Mouse (Mus musculus) midbrain, embryonic 16.5 days (tissue): ENCODE data around the gene Eif2b2. TPM values are rescaled to one million over a fixed set of nuclear protein-coding genes. Genes with fewer than 3 reads are reported as not detected.

ENCODE experiments used
- ATAC-seq: fragments of 200-750 bp; cut with Nextera tagmentation; 2 replicates; pipeline ENCODE4 v1.8.0; 2017; ENCODE audit warnings: moderate TSS enrichment
- H3K27ac ChIP-seq: fragments of 300-500 bp; sonication (generic); 2 replicates; pipeline ENCODE4 v1.5.1; 2014; ENCODE audit warnings: mild to moderate bottlenecking, low read length, mixed read lengths
- H3K27me3 ChIP-seq: fragments of 300-500 bp; sonication (generic); 2 replicates; pipeline ENCODE4 v1.6.1; 2014; ENCODE audit warnings: low read depth, low read length, mixed read lengths; ENCODE audit not compliant: control insufficient read depth, insufficient read depth
- H3K36me3 ChIP-seq: fragments of 300-500 bp; sonication (generic); 2 replicates; pipeline ENCODE4 v1.6.1; 2014; ENCODE audit warnings: mild to moderate bottlenecking, low read length, moderate library complexity, mixed read lengths; ENCODE audit not compliant: control insufficient read depth, insufficient read depth
- H3K4me1 ChIP-seq: fragments of 300-500 bp; sonication (generic); 2 replicates; pipeline ENCODE4 v1.6.1; 2014; ENCODE audit warnings: mild to moderate bottlenecking, low read length, mixed read lengths; ENCODE audit not compliant: control insufficient read depth, insufficient read depth
- H3K4me2 ChIP-seq: fragments of 300-500 bp; sonication (generic); 2 replicates; pipeline ENCODE4 v1.6.1; 2014; ENCODE audit warnings: mild to moderate bottlenecking, low read length, mixed read lengths
- H3K4me3 ChIP-seq: fragments of 300-500 bp; sonication (generic); 2 replicates; pipeline ENCODE4 v1.5.1; 2014; ENCODE audit warnings: low read depth, mild to moderate bottlenecking, low read length, moderate library complexity, mixed read lengths
- H3K9ac ChIP-seq: fragments of 300-500 bp; sonication (generic); 2 replicates; pipeline ENCODE4 v1.6.1; 2014; ENCODE audit warnings: low read depth, low read length, mixed read lengths
- H3K9me3 ChIP-seq: fragments of 300-500 bp; sonication (generic); replicated peaks from 2 replicates; pipeline ENCODE4 v1.6.1; 2014; ENCODE audit warnings: mild to moderate bottlenecking, low read length, mixed read lengths; ENCODE audit not compliant: control insufficient read depth, poor library complexity, severe bottlenecking
- WGBS: fragments of 180-500 bp; shearing (Covaris S2); extraction: QIAGEN DNeasy Blood & Tissue Kit; methylation state at CpG from one replicate; pipeline ENCODE4 v1.1.7; 2014; 5-methylcytosine and 5-hydroxymethylcytosine counted together
- polyA plus RNA-seq: library from polyadenylated mRNA; unstranded; fragments of >200 nt; fragmentation: Nextera tagmentation; extraction: Ambion mirVana; gene quantifications from 2 replicates; pipeline ENCODE4 v1.2.1, GENCODE M21; 2015

The Eif2b2 gene
- polyA plus RNA-seq, 1 experiment from 2014 or later = 75.2 TPM

- H3K9me3 ChIP-seq = no peaks in the 10 kb centered on the region
- no peak for ATAC-seq
- H3K4me3 ChIP-seq = no peak overlapping the region
- H3K27ac ChIP-seq = no peak overlapping the region
- H3K36me3 ChIP-seq = no peaks in the 10 kb centered on the region
- H3K4me1 ChIP-seq = no peaks in the 10 kb centered on the region
- H3K9ac ChIP-seq = no peak overlapping the region
- H3K4me2 ChIP-seq = no peak overlapping the region
- 34% methylated on average over 19 of the region's 19 CpGs for WGBS
- H3K27me3 ChIP-seq = no peaks in the 10 kb centered on the region
Observed at GRCm38 (mm10) chr12:85192461-85193108, 26.7 kb upstream of the Eif2b2 start.

- Histone ChIP-seq H3K4me2 (no peak overlapping the region), H3K4me1 (no peaks in the 10 kb centered on the region), H3K9ac (no peak overlapping the region), H3K4me3 (no peak overlapping the region), H3K36me3 (no peaks in the 10 kb centered on the region), H3K27me3 (no peaks in the 10 kb centered on the region), H3K9me3 (no peaks in the 10 kb centered on the region), H3K27ac (no peak overlapping the region)
- 84% methylated on average over 10 of the region's 10 CpGs for WGBS
- ATAC-seq = no peak
Observed at GRCm38 (mm10) chr12:85193146-85193545, 26.1 kb upstream of the Eif2b2 start.

- no peak for ATAC-seq
- Histone ChIP-seq H3K4me1 (no peaks in the 10 kb centered on the region), H3K9ac (no peak overlapping the region), H3K27ac (no peak overlapping the region), H3K36me3 (no peaks in the 10 kb centered on the region), H3K4me3 (no peak overlapping the region), H3K4me2 (no peak overlapping the region), H3K9me3 (no peaks in the 10 kb centered on the region), H3K27me3 (no peaks in the 10 kb centered on the region)
- WGBS = 90% methylated on average over 11 of the region's 11 CpGs
Observed at GRCm38 (mm10) chr12:85193923-85194622, 25.2 kb upstream of the Eif2b2 start.

- no peak overlapping the region for H3K9ac ChIP-seq
- no peak overlapping the region for H3K4me2 ChIP-seq
- H3K27ac ChIP-seq = no peak overlapping the region; the same call in 1 of the 2 replicates
- no peaks in the 10 kb centered on the region for H3K9me3 ChIP-seq
- H3K27me3 ChIP-seq = no peaks in the 10 kb centered on the region
- 0 out of 2 replicates have a peak, but pooled peaks have one; percentile 51 for ATAC-seq
- H3K4me3 ChIP-seq = no peak overlapping the region
- no peaks in the 10 kb centered on the region for H3K4me1 ChIP-seq
- no peaks in the 10 kb centered on the region for H3K36me3 ChIP-seq
- 55% methylated on average over 4 of the region's 4 CpGs for WGBS
Observed at GRCm38 (mm10) chr12:85194623-85195018, 24.7 kb upstream of the Eif2b2 start.

- no peak overlapping the region for H3K4me2 ChIP-seq
- no peaks in the 10 kb centered on the region for H3K4me1 ChIP-seq
- H3K9ac ChIP-seq = no peak overlapping the region
- no peaks in the 10 kb centered on the region for H3K36me3 ChIP-seq
- no peak overlapping the region; the same call in 1 of the 2 replicates for H3K27ac ChIP-seq
- ATAC-seq = no peak
- 88% methylated on average over 5 of the region's 5 CpGs for WGBS
- no peaks in the 10 kb centered on the region for H3K27me3 ChIP-seq
- no peaks in the 10 kb centered on the region for H3K9me3 ChIP-seq
- H3K4me3 ChIP-seq = no peak overlapping the region
Observed at GRCm38 (mm10) chr12:85195086-85195485, 24.2 kb upstream of the Eif2b2 start.

GRCm38 (mm10) chr12:85196191-85196590 is 23.1 kb upstream of the Eif2b2 start:
- H3K9ac ChIP-seq = no peak overlapping the region
- no peak overlapping the region for H3K4me2 ChIP-seq
- no peaks in the 10 kb centered on the region for H3K36me3 ChIP-seq
- no peaks in the 10 kb centered on the region for H3K9me3 ChIP-seq
- no peaks in the 10 kb centered on the region for H3K27me3 ChIP-seq
- WGBS = 93% methylated on average over 10 of the region's 10 CpGs
- H3K4me1 ChIP-seq = peaks cover 6% of the 10 kb centered on the region; the same call in 1 of the 2 replicates
- no peak overlapping the region for H3K27ac ChIP-seq
- ATAC-seq = no peak
- no peak overlapping the region for H3K4me3 ChIP-seq

GRCm38 (mm10) chr12:85197371-85197770 is 21.9 kb upstream of the Eif2b2 start:
- WGBS = 73% methylated on average over 7 of the region's 7 CpGs
- Histone ChIP-seq H3K27ac (no peak overlapping the region), H3K4me1 (peaks cover 11% of the 10 kb centered on the region; the same call in 1 of the 2 replicates), H3K4me3 (no peak overlapping the region), H3K36me3 (no peaks in the 10 kb centered on the region), H3K9ac (no peak overlapping the region), H3K4me2 (no peak overlapping the region), H3K9me3 (no peaks in the 10 kb centered on the region), H3K27me3 (no peaks in the 10 kb centered on the region)
- ATAC-seq = no peak

- WGBS = 62% methylated on average over 8 of the region's 8 CpGs
- no peak for ATAC-seq
- H3K4me3 ChIP-seq = no peak overlapping the region
- peaks cover 11% of the 10 kb centered on the region; the same call in 1 of the 2 replicates for H3K4me1 ChIP-seq
- H3K4me2 ChIP-seq = no peak overlapping the region
- no peaks in the 10 kb centered on the region for H3K9me3 ChIP-seq
- H3K36me3 ChIP-seq = no peaks in the 10 kb centered on the region
- no peak overlapping the region for H3K9ac ChIP-seq
- no peak overlapping the region for H3K27ac ChIP-seq
- H3K27me3 ChIP-seq = no peaks in the 10 kb centered on the region
Observed at GRCm38 (mm10) chr12:85197936-85198335, 21.3 kb upstream of the Eif2b2 start.

- H3K4me1 ChIP-seq = peaks cover 11% of the 10 kb centered on the region; the same call in 1 of the 2 replicates
- no peak overlapping the region for H3K27ac ChIP-seq
- 78% methylated on average over 1 of the region's 1 CpGs for WGBS
- H3K4me2 ChIP-seq = no peak overlapping the region
- H3K36me3 ChIP-seq = no peaks in the 10 kb centered on the region
- no peak for ATAC-seq
- H3K4me3 ChIP-seq = no peak overlapping the region
- H3K27me3 ChIP-seq = no peaks in the 10 kb centered on the region
- H3K9me3 ChIP-seq = no peaks in the 10 kb centered on the region
- no peak overlapping the region for H3K9ac ChIP-seq
Observed at GRCm38 (mm10) chr12:85199954-85200353, 19.3 kb upstream of the Eif2b2 start.
